Mouse (Mus musculus) lung, postnatal 10 days (tissue): ENCODE data around the gene Pla2g4a.
"Not testable (repeated sequence)": the region's sequence is repeated elsewhere in the genome, so short reads cannot be mapped to it uniquely, and the experiment has no call there.

Experiments used
- DNase-seq: peaks from one replicate; pipeline ENCODE4 v3.0.0; 2021

The Pla2g4a gene

DNA sequence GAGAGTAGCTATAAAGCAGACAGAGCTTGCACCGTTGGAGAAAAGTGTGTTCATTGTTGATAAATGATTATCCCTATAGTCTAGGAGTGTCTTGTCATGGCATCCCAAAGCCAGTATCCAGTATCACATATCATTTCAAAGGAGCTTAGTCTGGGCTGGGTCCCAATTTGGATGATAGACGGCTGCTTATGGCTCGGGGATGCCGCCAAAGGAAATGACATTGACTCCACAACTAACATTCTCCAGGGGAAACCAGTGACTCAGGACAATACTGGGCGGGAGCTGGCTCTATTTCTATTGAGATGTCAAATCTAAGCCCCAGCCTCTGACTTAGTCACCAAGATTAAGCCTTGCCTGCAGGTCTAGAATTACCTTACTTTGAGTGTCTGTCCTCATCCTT lies 31.9 kb downstream of the Pla2g4a start:
- DNase-seq = no peak

- not testable (repeated sequence) for DNase-seq
Observed at GRCm38 (mm10) chr1:149923737-149924136, 37.4 kb downstream of the Pla2g4a start.

DNA sequence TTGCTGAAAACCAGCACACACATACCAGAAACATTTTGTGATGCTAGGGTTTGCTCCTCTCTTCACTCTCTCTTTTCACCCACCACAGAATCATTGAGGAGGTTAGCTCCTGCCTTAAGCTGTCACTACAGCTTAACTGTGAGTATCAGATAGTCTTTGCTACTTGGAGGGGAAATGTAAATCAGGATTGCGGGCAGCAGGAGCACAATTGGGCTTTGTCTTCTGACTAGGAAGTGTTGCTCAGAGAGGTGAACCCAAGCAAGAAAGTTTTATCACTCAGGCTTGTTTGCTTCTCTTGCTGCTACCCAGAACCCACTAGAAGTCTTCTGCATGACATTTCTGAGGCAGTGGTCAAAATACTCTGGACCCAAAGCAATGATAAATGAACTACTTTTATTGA lies 38.9 kb downstream of the Pla2g4a start:
- no peak for DNase-seq

DNA sequence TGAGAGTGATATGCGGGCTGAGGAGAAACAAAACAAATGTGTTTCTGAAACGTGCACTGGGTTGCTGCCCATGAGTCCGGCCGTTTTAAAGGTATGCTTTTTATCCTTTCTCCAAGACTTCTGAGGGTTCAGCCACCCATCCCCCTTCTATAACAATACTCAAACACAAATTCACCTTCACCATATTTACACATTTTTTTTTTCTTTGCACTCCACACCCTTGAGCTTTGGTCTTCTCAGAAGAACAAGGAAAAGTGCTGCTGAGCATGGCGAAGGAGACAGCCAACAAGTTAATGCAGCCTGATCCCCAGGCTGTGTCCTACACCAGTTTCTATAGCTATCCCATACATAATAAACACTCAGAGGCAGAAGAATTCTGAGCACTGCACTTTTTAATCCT lies 39.8 kb downstream of the Pla2g4a start:
- no peak for DNase-seq

DNA sequence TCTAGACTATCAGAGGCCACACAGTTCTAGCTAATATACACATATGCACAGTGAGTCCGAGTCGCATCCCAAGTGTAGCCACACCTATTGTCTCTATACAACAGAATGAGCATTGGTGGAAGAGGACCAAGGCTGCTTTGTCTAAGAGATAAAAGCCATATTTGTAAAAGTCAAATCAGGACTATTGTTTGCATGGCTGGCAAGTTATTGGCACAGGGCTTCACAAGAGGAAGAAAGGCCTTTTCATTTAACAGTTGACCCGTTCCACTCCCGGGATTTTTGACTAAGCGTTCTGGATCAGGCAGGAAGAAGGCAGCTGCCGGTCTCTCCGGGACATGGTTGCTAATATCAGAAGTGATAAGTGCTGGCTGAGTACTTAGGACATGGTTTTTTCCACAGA lies 41.8 kb downstream of the Pla2g4a start:
- no peak for DNase-seq

GRCm38 (mm10) chr1:149912984-149913383 lies 48.1 kb downstream of the Pla2g4a start:
- no peak for DNase-seq

DNA sequence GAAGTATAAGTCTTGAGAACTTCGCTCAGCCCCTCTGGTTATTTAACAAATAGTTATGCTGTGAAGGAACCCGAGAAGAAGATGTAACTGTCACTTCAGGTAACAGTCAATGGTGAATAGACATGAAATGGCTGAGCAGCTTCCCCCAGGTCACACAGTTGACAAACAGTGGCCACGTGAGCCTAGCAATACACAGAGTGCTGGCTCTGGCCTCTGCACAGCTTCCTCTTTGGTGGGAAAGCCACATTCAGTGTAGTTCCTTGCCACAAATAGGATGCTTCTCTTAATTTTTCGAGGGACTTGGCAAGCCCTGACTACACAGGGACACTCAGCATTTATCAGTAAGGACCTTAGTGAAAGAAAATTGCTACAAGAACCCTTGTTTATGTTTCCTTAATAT lies 50.0 kb downstream of the Pla2g4a start:
- DNase-seq = no peak

GRCm38 (mm10) chr1:149898001-149898625 lies 63.0 kb downstream of the Pla2g4a start:
- DNase-seq = no peak

- DNase-seq = no peak
Observed at GRCm38 (mm10) chr1:149896590-149896989, 64.5 kb downstream of the Pla2g4a start.

DNA sequence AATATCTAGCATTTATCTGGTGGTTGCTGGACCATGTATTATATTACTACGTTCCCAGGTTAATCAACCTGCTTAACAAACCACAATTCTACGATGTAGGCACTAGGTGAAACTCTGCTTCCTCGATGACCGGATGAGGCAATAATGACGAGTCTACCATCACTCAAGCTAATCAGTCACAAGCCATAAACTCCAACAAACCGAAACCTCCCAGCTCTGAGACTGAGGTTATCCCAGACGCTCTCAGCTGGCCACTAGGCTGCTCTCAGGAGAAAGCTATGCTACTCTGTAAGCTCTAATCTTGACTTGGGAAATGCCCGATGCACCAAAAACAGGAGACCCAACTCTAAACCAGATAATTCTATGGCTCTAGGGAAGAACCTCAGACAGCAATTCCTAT lies 66.2 kb downstream of the Pla2g4a start:
- DNase-seq = no peak

DNA sequence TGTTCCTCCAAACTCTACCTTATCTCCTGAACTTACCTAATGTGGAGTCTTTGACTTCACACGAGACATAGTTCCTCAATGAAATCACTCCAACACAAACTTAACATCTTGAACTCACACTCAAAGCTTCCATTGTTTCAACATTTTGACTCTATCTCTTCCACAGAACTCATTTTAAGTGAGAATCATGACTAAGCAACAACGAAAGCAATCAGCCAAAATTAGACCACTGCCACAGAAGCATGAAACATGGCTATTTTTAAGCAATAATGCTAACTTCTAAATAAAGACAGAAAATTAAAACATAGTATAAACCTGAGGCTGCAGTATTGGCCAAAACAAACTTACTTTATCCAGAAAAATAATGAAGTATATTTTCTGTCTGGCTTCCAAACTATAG lies 67.2 kb downstream of the Pla2g4a start:
- no peak for DNase-seq

GRCm38 (mm10) chr1:149891057-149891456 lies 70.0 kb downstream of the Pla2g4a start:
- DNase-seq = no peak

- DNase-seq = no peak
Observed at GRCm38 (mm10) chr1:149882419-149883025, 78.6 kb downstream of the Pla2g4a start.

DNA sequence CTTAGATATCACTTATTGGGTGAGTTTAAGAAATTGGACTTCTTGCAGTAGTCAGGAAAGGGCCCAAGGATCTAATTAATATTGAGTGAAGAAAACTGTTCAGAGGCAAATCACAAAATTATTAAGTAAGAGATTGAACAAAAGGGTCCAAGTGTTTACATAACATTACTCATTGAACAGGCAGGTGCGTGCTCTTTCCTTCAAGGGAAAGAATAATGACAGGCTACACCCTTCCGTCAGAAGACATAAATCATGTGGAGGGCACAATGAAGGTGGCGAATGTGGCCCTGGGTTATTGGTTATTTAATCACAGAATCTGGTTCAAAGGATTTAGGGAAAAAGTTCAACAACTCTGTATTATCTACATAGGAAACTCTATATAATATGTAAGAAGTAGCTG lies 82.9 kb downstream of the Pla2g4a start:
- DNase-seq = no peak

- DNase-seq = no peak
Observed at GRCm38 (mm10) chr1:149876502-149876901, 84.6 kb downstream of the Pla2g4a start.

DNA sequence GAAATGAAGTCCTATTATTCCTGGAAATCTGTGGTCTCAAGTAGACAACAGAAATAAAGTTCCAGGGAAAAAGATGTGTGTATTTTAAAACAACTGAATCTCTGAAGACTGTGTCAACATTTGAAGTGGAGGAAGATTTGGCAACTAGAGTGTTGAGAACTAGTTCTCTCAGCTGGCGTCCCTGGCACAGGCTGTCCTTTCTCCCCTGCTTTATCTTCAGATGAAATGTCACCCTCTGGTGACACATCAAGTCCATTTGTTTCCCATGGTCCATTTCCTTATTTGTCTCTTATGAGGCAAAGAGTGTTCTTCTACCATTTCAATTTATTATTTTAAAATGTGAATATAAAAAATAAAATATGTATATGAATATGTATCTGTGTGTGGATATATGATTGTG lies 89.5 kb downstream of the Pla2g4a start:
- DNase-seq = no peak

- DNase-seq = no peak
Observed at GRCm38 (mm10) chr1:149867323-149867722, 93.8 kb downstream of the Pla2g4a start.

GRCm38 (mm10) chr1:149866202-149866601 lies 94.9 kb downstream of the Pla2g4a start:
- DNase-seq = no peak

DNA sequence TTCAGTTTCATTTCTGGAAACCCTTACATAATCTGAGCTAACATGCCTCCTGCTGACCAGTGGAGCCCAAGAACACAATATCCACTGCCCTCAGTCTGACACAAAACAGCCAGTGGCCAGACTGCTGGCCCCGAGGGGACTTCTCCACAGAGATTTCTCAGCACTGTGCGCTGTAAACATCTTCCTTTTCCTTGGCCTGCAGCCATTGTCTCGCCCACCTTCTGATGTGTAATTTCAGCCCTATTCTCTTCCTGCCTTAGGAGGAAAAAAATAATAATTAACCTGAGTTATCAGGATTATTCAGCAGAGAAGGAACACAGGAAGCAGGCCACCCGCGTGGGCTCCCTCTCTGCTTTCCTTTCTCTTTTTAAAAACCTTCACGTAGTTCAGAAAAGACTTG lies 98.3 kb downstream of the Pla2g4a start:
- peak; percentile 16 for DNase-seq

GRCm38 (mm10) chr1:149862181-149862580 lies 98.9 kb downstream of the Pla2g4a start:
- no peak for DNase-seq

DNA sequence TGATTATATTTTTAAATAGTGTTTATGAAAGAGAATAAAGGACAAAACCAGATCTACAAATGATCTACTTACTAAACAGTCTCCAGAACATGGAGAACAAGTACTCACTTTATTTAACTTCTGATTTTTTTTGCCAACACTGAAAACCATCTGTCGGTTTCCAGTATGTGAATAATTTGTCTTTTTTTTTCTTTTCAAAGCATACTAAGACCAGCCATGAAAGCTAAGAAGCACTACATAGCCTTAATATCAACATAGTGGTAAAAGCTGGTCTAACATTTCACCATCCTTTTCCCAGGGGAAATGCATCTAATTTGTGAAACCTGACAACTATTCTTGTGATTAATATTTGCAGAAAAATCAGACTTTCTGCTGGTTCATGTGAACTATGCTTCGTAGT lies 99.5 kb downstream of the Pla2g4a start:
- no peak for DNase-seq

- no peak for DNase-seq
Observed at GRCm38 (mm10) chr1:149858734-149859133, 102.4 kb downstream of the Pla2g4a start.

GRCm38 (mm10) chr1:149856720-149857119 lies 104.4 kb downstream of the Pla2g4a start:
- DNase-seq = peak; percentile 75

DNA sequence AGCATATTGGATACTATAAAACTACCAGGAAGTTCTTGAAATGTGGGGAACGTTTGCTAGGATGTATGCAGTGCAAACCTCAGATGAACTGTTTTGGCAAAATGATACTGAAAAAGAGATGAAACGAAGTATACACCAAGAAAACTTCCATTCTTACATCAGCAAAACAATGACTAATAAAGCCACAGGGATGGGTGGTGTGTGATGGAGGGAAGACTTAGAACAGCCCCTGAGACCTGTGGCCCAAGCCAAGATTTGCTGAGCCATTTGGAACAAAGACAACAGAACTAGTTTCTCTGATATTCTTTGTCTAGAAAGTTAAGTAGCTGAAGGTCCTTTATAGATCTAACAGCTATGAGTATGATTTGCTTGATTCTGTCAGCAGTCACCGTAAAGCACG lies 105.5 kb downstream of the Pla2g4a start:
- DNase-seq = no peak

DNA sequence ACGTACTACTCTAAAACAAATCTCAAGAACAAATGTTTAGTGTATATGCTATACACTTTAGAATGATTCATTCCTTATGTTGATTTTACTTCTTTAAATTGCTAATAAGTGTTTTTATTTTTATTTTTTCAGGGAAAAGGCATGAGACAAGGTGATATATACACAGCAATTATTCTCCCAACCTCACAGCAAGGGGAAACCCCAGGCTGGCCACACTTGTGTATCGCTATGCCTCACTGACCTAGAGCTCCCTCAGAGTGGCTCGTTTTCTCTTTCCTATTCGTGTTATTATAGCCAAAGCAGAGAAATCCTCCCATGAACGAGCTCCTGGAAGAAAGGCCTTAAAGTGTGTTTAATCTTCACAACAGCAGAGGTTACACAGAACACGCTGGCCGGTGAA lies 106.2 kb downstream of the Pla2g4a start:
- DNase-seq = no peak
